Mouse (Mus musculus) embryonic fibroblast, embryonic 13.5 days (primary cell): ENCODE results near the gene Pirt.

Source experiments
- CTCF ChIP-seq: IDR thresholded peaks from 2 replicates; pipeline ENCODE4 v1.5.1; 2011; ENCODE audit warnings: mild to moderate bottlenecking, control low read depth, low read length, moderate library complexity, borderline replicate concordance; ENCODE audit not compliant: insufficient read depth
- POLR2A ChIP-seq: IDR thresholded peaks from 2 replicates; pipeline ENCODE4 v1.6.1; 2011; ENCODE audit warnings: low read depth, mild to moderate bottlenecking, control low read depth, low read length, moderate library complexity

DNA sequence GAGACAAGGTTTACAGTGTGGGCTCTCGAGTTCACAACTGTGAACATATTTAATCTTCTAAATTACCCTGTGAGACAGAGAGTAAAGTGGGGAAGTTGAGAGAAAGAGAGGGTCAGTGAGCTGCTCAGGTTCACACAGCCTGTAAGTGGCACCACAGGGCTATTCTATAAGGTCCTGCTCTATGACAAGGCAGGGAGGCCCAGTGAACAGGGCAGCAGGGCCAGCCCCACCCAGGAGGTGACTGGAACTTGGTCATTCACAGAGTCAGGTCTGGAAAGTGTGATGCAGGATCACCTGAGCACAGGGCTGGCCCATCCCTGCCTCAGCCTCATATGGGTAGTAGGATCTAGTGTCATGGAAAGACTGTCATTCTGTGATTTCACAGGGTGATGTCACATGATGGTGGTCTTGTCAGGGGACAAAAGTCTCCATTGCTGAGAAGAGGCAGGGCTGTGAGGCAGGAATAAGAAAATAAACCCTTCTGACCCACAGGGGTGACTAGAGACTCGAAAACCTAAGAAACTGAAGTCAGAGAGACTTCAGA, 33.5 kb downstream of the Pirt start:
- TF ChIP-seq CTCF (no peak), POLR2A (no peak)
